Mouse (Mus musculus): ENCODE results near the gene Rplp1.

GRCm38 (mm10) chr9:61884936-61885335 is 29.4 kb downstream of the Rplp1 start:
- TF ChIP-seq CTCF (IDR thresholded peaks at IDR 0.05; ENCODE audit: borderline replicate concordance, insufficient read depth, low read length) (no peak), POLR2A (IDR thresholded peaks at IDR 0.05; ENCODE audit: low read depth, low read length) (no peak)
